In the genomic region with DNA sequence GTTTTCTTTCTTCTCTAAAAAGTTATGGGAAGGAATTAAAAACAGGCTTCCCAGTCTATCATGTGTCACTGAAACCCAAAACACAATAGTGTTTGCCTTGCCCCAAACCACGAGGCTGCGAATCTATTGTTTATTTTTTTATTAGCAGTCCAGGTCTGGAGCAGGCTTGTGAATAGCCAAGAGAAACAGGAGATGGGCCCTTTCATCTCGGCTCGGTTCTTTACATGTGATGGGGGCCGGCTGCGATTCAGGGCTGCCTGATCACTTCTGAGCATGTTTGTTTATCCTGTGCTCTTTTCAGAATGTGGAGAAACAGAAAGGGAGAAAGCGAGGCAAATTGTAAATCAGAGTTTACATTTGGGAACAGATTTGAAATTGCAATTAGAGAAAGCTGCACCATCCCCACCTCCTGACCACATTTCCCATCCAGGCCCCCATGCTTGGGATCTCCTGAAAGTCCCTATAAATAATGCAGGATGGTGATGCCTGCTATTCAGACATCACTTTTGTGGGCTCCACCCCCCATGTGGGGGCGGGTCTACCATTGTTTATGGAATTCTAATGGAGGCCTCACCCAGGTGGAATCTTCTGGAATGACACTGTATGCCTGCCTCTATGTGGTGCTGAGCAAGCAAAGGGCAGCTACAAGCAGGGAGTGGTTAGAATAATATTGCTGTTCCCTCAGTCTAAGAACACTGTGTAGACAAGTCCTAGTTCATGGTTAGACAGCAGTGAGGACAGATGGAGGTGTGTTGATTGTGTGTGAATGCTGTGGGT, we compare ENCODE assay signal across 19 mouse cellular contexts.
DNase-seq lines count a peak whose midpoint lies in the region; ATAC-seq lines count a peak whose summit lies in the region.
"Had no signal": no experiment of that assay in that cellular context is flagged by ENCODE, and none has a peak within 500 bp of the region (broad histone marks: within the 10 kb centered on the region; RNA-seq: fewer than 3 reads in every experiment).

No protein-coding gene starts in this region.

- H3K9ac ChIP-seq in kidney, embryonic 14.5 days (ENCODE audit: low read depth, low read length), result no peak overlapping the region
- H3K9ac ChIP-seq in midbrain, embryonic 11.5 days (ENCODE audit: low read length), result no peak overlapping the region
- H3K9ac ChIP-seq in midbrain, embryonic 15.5 days, result no peak overlapping the region
- no peak overlapping the region for H3K9ac ChIP-seq in embryonic facial prominence, embryonic 12.5 days
- H3K9ac ChIP-seq: hindbrain, embryonic 15.5 days; limb, embryonic 15.5 days; liver, postnatal 0 days had no signal

- H3K9me3 ChIP-seq in kidney, embryonic 14.5 days (ENCODE audit: control insufficient read depth, low read length), result no peaks in the 10 kb centered on the region
- H3K9me3 ChIP-seq in midbrain, embryonic 11.5 days (ENCODE audit: control insufficient read depth, low read length), result no peaks in the 10 kb centered on the region
- no peaks in the 10 kb centered on the region for H3K9me3 ChIP-seq in midbrain, embryonic 15.5 days
- no peaks in the 10 kb centered on the region for H3K9me3 ChIP-seq in embryonic facial prominence, embryonic 12.5 days
- H3K9me3 ChIP-seq: hindbrain, embryonic 15.5 days; limb, embryonic 15.5 days had no signal

- no peak overlapping the region for H3K4me3 ChIP-seq in kidney, embryonic 14.5 days (ENCODE audit: low read length)
- no peak overlapping the region for H3K4me3 ChIP-seq in midbrain, embryonic 11.5 days (ENCODE audit: low read depth, low read length)
- no peak overlapping the region for H3K4me3 ChIP-seq in midbrain, embryonic 15.5 days
- no peak overlapping the region for H3K4me3 ChIP-seq in embryonic facial prominence, embryonic 12.5 days
- H3K4me3 ChIP-seq: hindbrain, embryonic 15.5 days; limb, embryonic 15.5 days had no signal

- no peaks in the 10 kb centered on the region for H3K27me3 ChIP-seq in kidney, embryonic 14.5 days (ENCODE audit: control insufficient read depth, insufficient read depth, low read length)
- no peaks in the 10 kb centered on the region for H3K27me3 ChIP-seq in midbrain, embryonic 11.5 days (ENCODE audit: control insufficient read depth, insufficient read depth, low read length)
- H3K27me3 ChIP-seq in midbrain, embryonic 15.5 days (replicated peaks), result no peaks in the 10 kb centered on the region
- H3K27me3 ChIP-seq in embryonic facial prominence, embryonic 12.5 days, result no peaks in the 10 kb centered on the region
- H3K27me3 ChIP-seq: hindbrain, embryonic 15.5 days; limb, embryonic 15.5 days; Patski had no signal

- WGBS in kidney, embryonic 14.5 days, result 11% methylated on average over 8 of the region's 8 CpGs
- WGBS in midbrain, embryonic 11.5 days, result 27% methylated on average over 8 of the region's 8 CpGs
- 14% methylated on average over 8 of the region's 8 CpGs for WGBS in midbrain, embryonic 15.5 days
- 28% methylated on average over 8 of the region's 8 CpGs for WGBS in embryonic facial prominence, embryonic 12.5 days

- H3K36me3 ChIP-seq in kidney, embryonic 14.5 days (ENCODE audit: control insufficient read depth, insufficient read depth, low read length), result no peaks in the 10 kb centered on the region
- H3K36me3 ChIP-seq in midbrain, embryonic 11.5 days (ENCODE audit: control insufficient read depth, insufficient read depth, low read length), result no peaks in the 10 kb centered on the region
- no peaks in the 10 kb centered on the region for H3K36me3 ChIP-seq in midbrain, embryonic 15.5 days (replicated peaks)
- H3K36me3 ChIP-seq in embryonic facial prominence, embryonic 12.5 days, result no peaks in the 10 kb centered on the region
- H3K36me3 ChIP-seq: hindbrain, embryonic 15.5 days; limb, embryonic 15.5 days had no signal

- H3K4me2 ChIP-seq in kidney, embryonic 14.5 days (replicated peaks; ENCODE audit: low read depth, low read length), result no peak overlapping the region
- H3K4me2 ChIP-seq in midbrain, embryonic 11.5 days, result no peak overlapping the region
- H3K4me2 ChIP-seq in midbrain, embryonic 15.5 days, result no peak overlapping the region
- H3K4me2 ChIP-seq in embryonic facial prominence, embryonic 12.5 days (replicated peaks), result no peak overlapping the region
- H3K4me2 ChIP-seq: heart, embryonic 11.5 days; hindbrain, embryonic 15.5 days; limb, embryonic 15.5 days had no signal

- DNase-seq in kidney, adult 18-20 months, result no peak
- DNase-seq in midbrain, embryonic 11.5 days (ENCODE audit: low spot score, missing footprints), result peak; percentile 85
- no peak for DNase-seq in urinary bladder, postnatal 4 days (ENCODE audit: low spot score in 2 of 2)
- no peak for DNase-seq in cerebellum, adult 9-11 months
- DNase-seq: adrenal gland, postnatal 36 days; cerebellum, adult 9-10 months; gastrocnemius, postnatal 36 days; heart, postnatal 14 days; kidney, adult 2 months; liver, postnatal 0 days; lung, postnatal 14 days; thymus, postnatal 4 days had no signal

- no peak overlapping the region for H3K27ac ChIP-seq in kidney, embryonic 14.5 days (ENCODE audit: low read depth, low read length)
- H3K27ac ChIP-seq in midbrain, embryonic 11.5 days (ENCODE audit: low read depth, low read length), result no peak overlapping the region
- H3K27ac ChIP-seq in midbrain, embryonic 15.5 days, result no peak overlapping the region
- 0 out of 2 replicates have a peak overlapping the region, but pooled peaks have one; percentile 17 for H3K27ac ChIP-seq in embryonic facial prominence, embryonic 12.5 days
- H3K27ac ChIP-seq: hindbrain, embryonic 15.5 days; limb, embryonic 15.5 days had no signal

- ATAC-seq in kidney, embryonic 14.5 days (ENCODE audit: low FRiP score, low TSS enrichment), result peak; percentile 70; the same call in 1 of the 2 replicates
- peak; percentile 40 for ATAC-seq in midbrain, embryonic 11.5 days (ENCODE audit: low FRiP score)
- no peak for ATAC-seq in midbrain, embryonic 15.5 days (replicated peaks)
- no peak; the same call in 1 of the 2 replicates for ATAC-seq in embryonic facial prominence, embryonic 12.5 days (ENCODE audit: insufficient number of reproducible peaks, insufficient read depth, low FRiP score, low TSS enrichment)
- ATAC-seq: liver, postnatal 0 days; Patski had no signal

- peaks cover 5% of the 10 kb centered on the region; the same call in 1 of the 2 replicates for H3K4me1 ChIP-seq in kidney, embryonic 14.5 days (ENCODE audit: control insufficient read depth, insufficient read depth, low read length)
- H3K4me1 ChIP-seq in midbrain, embryonic 11.5 days (ENCODE audit: control insufficient read depth, insufficient read depth, low read length), result peaks cover 8% of the 10 kb centered on the region
- peaks cover 10% of the 10 kb centered on the region for H3K4me1 ChIP-seq in midbrain, embryonic 15.5 days
- peaks cover 9% of the 10 kb centered on the region for H3K4me1 ChIP-seq in embryonic facial prominence, embryonic 12.5 days

Comparison
In these comparisons a context has a peak if more than half of its experiments do, and no peak if none do; other contexts are left out.
1. ATAC-seq: peak in kidney, embryonic 14.5 days (single experiment) and midbrain, embryonic 11.5 days (single experiment); none in midbrain, embryonic 15.5 days (single experiment) and embryonic facial prominence, embryonic 12.5 days (single experiment).